Mouse (Mus musculus) MEL (cell line): ENCODE results near the gene Copz1.

ENCODE experiments used
- CTCF ChIP-seq, 3 experiments: IDR thresholded peaks in 2 of 3; conservative IDR thresholded peaks in 1 of 3; 2 replicates each; pipeline ENCODE4 v1.5.1; 2011 to 2012; ENCODE audit warnings: low read length in 3 of 3, low read depth in 2 of 3, mild to moderate bottlenecking in 2 of 3, improper control_type of control experiment in 1 of 3, inconsistent platforms in 1 of 3, mixed read lengths in 1 of 3, moderate library complexity in 1 of 3; ENCODE audit not compliant: control insufficient read depth in 1 of 3, insufficient read depth in 1 of 3, poor library complexity in 1 of 3, severe bottlenecking in 1 of 3
- EP300 ChIP-seq, 2 experiments: IDR thresholded peaks; 2 replicates each; pipeline ENCODE4 v1.6.1; 2011; ENCODE audit warnings: improper control_type of control experiment in 2 of 2, low read length in 2 of 2, low read depth in 1 of 2, mild to moderate bottlenecking in 1 of 2
- GABPA ChIP-seq: IDR thresholded peaks from 2 replicates; pipeline ENCODE4 v1.6.1; 2012; ENCODE audit warnings: low read depth, mild to moderate bottlenecking, inconsistent platforms, low read length, improper control_type of control experiment, moderate library complexity
- KAT2A ChIP-seq: conservative IDR thresholded peaks from 2 replicates; pipeline ENCODE4 v1.6.1; 2012; ENCODE audit warnings: low read depth, low read length, improper control_type of control experiment, inconsistent platforms
- MAX ChIP-seq: IDR thresholded peaks from 2 replicates; pipeline ENCODE4 v1.6.1; 2011; ENCODE audit warnings: low read length, improper control_type of control experiment
- NRF1 ChIP-seq: IDR thresholded peaks from 2 replicates; pipeline ENCODE4 v1.6.1; 2014; ENCODE audit warnings: low read depth, mild to moderate bottlenecking, inconsistent platforms, low read length, improper control_type of control experiment, moderate library complexity; ENCODE audit not compliant: poor library complexity, insufficient read depth, severe bottlenecking
- POLR2A ChIP-seq, 2 experiments: IDR thresholded peaks; 2 replicates each; pipeline ENCODE4 v1.6.1; 2011 to 2012; ENCODE audit warnings: low read length in 2 of 2, mild to moderate bottlenecking in 2 of 2, control low read depth in 1 of 2, improper control_type of control experiment in 1 of 2, low read depth in 1 of 2, moderate library complexity in 1 of 2; ENCODE audit not compliant: control insufficient read depth in 1 of 2, insufficient read depth in 1 of 2, poor library complexity in 1 of 2
- TBP ChIP-seq: IDR thresholded peaks from 2 replicates; pipeline ENCODE4 v1.8.0; 2011; ENCODE audit warnings: low read depth, low read length, improper control_type of control experiment
- TCF12 ChIP-seq: IDR thresholded peaks from 2 replicates; pipeline ENCODE4 v1.6.1; 2014; ENCODE audit warnings: low read depth, mild to moderate bottlenecking, inconsistent platforms, low read length, improper control_type of control experiment, moderate library complexity
- USF1 ChIP-seq: IDR thresholded peaks from 2 replicates; pipeline ENCODE4 v1.6.1; 2014; ENCODE audit warnings: low read depth, mild to moderate bottlenecking, inconsistent platforms, low read length, improper control_type of control experiment, moderate library complexity

DNA sequence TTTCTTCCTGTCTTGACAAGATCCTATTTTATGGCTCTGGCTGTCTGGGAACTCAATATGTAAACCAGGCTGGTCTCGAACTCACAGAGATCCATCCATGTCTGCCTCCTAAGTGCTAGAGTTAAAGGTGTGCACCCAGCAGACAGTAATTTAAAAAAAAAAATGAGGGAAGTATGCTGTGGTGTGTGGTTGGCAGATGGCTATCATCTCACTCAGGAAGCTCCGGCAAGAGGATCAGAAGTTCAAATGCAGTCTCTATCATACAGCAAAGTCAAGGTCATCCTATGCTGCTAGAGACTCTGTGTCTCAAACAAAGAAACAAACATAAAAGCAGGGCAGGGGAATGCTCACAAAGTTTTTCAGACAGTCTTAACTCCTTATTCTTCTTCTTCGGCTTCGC is 3.6 kb upstream of the Copz1 start:
- peak in 1 of 2 experiments; percentile 26; a peak in 1 of 4 replicates for TF ChIP-seq POLR2A (IDR thresholded peaks at IDR 0.05; ENCODE audit: control insufficient read depth in 1 of 2, insufficient read depth in 1 of 2, low read depth in 1 of 2, low read length in 2 of 2, poor library complexity in 1 of 2)
- no peak for TF ChIP-seq NRF1
- TF ChIP-seq KAT2A = no peak
- TF ChIP-seq TCF12 = peak; percentile 50; the same call in 1 of the 2 replicates
- no peak for TF ChIP-seq USF1
- TF ChIP-seq CTCF (IDR thresholded peaks at IDR 0.05 in 2 of 3, conservative IDR thresholded peaks at IDR 0.05 in 1 of 3; ENCODE audit: control insufficient read depth in 1 of 3, insufficient read depth in 1 of 3, low read depth in 2 of 3, low read length in 3 of 3, poor library complexity in 1 of 3, severe bottlenecking in 1 of 3) = no peak
- TF ChIP-seq TBP = peak; percentile 57; the same call in 1 of the 2 replicates
- TF ChIP-seq EP300 (IDR thresholded peaks at IDR 0.05; ENCODE audit: low read depth in 1 of 2, low read length in 2 of 2) = peak; percentile 53 to 56; a peak in 2 of 4 replicates
- TF ChIP-seq GABPA = no peak
- TF ChIP-seq MAX = no peak
